Mouse (Mus musculus) 3T3-L1 (cell line): ENCODE results near the gene Prdm1.

Experiments
- DNase-seq: peaks from one replicate; pipeline ENCODE4 v3.0.0-alpha.2; 2015; ENCODE audit warnings: low read depth, low spot score

Gene Prdm1

GRCm38 (mm10) chr10:44492815-44493525, 35.3 kb downstream of the Prdm1 start:
- DNase-seq: no peak

- DNase-seq: no peak
These were observed 37.3 kb downstream of the Prdm1 start for GRCm38 (mm10) chr10:44490899-44491422.

- no peak for DNase-seq
These were observed 41.2 kb downstream of the Prdm1 start for GRCm38 (mm10) chr10:44487132-44487531.

- no peak for DNase-seq
These were observed 44.2 kb downstream of the Prdm1 start for GRCm38 (mm10) chr10:44484077-44484476.

- no peak for DNase-seq
These were observed 45.2 kb downstream of the Prdm1 start for GRCm38 (mm10) chr10:44483116-44483515.

- no peak for DNase-seq
These were observed 46.9 kb downstream of the Prdm1 start for GRCm38 (mm10) chr10:44481379-44481778.

GRCm38 (mm10) chr10:44479286-44479685, 49.0 kb downstream of the Prdm1 start:
- DNase-seq: no peak

GRCm38 (mm10) chr10:44478091-44478490, 50.2 kb downstream of the Prdm1 start:
- no peak for DNase-seq

- DNase-seq: no peak
These were observed 51.1 kb downstream of the Prdm1 start for GRCm38 (mm10) chr10:44477240-44477639.

GRCm38 (mm10) chr10:44476523-44476922, 51.8 kb downstream of the Prdm1 start:
- DNase-seq: no peak

GRCm38 (mm10) chr10:44475376-44475775, 52.9 kb downstream of the Prdm1 start:
- DNase-seq: no peak

- DNase-seq: peak; percentile 22
These were observed 54.0 kb downstream of the Prdm1 start for GRCm38 (mm10) chr10:44474256-44474655.

- no peak for DNase-seq
These were observed 62.7 kb downstream of the Prdm1 start for GRCm38 (mm10) chr10:44465618-44466017.

- DNase-seq: no peak
These were observed 63.7 kb downstream of the Prdm1 start for GRCm38 (mm10) chr10:44464563-44464962.

- DNase-seq: no peak
These were observed 64.4 kb downstream of the Prdm1 start for GRCm38 (mm10) chr10:44463856-44464255.

- DNase-seq: no peak
These were observed 66.0 kb downstream of the Prdm1 start for GRCm38 (mm10) chr10:44462351-44462750.

- DNase-seq: no peak
These were observed 67.2 kb downstream of the Prdm1 start for GRCm38 (mm10) chr10:44461063-44461462.

GRCm38 (mm10) chr10:44460095-44460810, 68.0 kb downstream of the Prdm1 start:
- DNase-seq: peak; percentile 33

GRCm38 (mm10) chr10:44459321-44460000, 68.8 kb downstream of the Prdm1 start:
- DNase-seq: no peak

GRCm38 (mm10) chr10:44458534-44459315, 69.6 kb downstream of the Prdm1 start:
- DNase-seq: no peak

- DNase-seq: no peak
These were observed 70.3 kb downstream of the Prdm1 start for GRCm38 (mm10) chr10:44457791-44458533.
